Mouse (Mus musculus) liver, embryonic 14.5 days (tissue): ENCODE measurements around the gene Tsc22d1. TPM values are rescaled to one million over a fixed set of nuclear protein-coding genes. Genes with fewer than 3 reads are reported as not detected.

Source experiments
- ATAC-seq: fragments of 200-750 bp; cut with Nextera tagmentation; 2 replicates; pipeline ENCODE4 v1.8.0; 2017; ENCODE audit warnings: moderate number of reproducible peaks, mild to moderate bottlenecking, moderate library complexity; ENCODE audit not compliant: insufficient read depth
- DNase-seq, 3 experiments: peaks; one replicate each; pipeline ENCODE4 v3.0.0-alpha.2; 2012 to 2013; ENCODE audit warnings: low read depth in 3 of 3, low spot score in 3 of 3
- H3K27ac ChIP-seq: fragments of 300-500 bp; sonication (generic); 2 replicates; pipeline ENCODE4 v1.5.1; 2014; ENCODE audit warnings: moderate library complexity, mild to moderate bottlenecking, control low read depth, inconsistent platforms
- H3K27me3 ChIP-seq: fragments of 300-500 bp; sonication (generic); 2 replicates; pipeline ENCODE4 v1.6.1; 2014; ENCODE audit warnings: mild to moderate bottlenecking, low read length, moderate library complexity; ENCODE audit not compliant: control insufficient read depth, insufficient read depth
- H3K36me3 ChIP-seq: fragments of 300-500 bp; sonication (generic); replicated peaks from 2 replicates; pipeline ENCODE4 v1.6.1; 2014; ENCODE audit warnings: low read depth; ENCODE audit not compliant: control insufficient read depth, insufficient read depth
- H3K4me1 ChIP-seq, 2 experiments: fragments of 200-500 bp in 1 of 2; fragments of 300-500 bp in 1 of 2; sonication (generic) in 1 of 2; replicated peaks; 2 replicates each; pipeline ENCODE4 v1.6.1; 2012 to 2014; ENCODE audit warnings: antibody characterized with exemption in 1 of 2, inconsistent platforms in 1 of 2, low read length in 1 of 2; ENCODE audit not compliant: control insufficient read depth in 2 of 2, insufficient read depth in 2 of 2
- H3K4me2 ChIP-seq: fragments of 300-500 bp; sonication (generic); 2 replicates; pipeline ENCODE4 v1.6.1; 2014; ENCODE audit warnings: low read depth, mild to moderate bottlenecking, control low read depth, moderate library complexity
- H3K4me3 ChIP-seq, 2 experiments: fragments of 200-500 bp in 1 of 2; fragments of 300-500 bp in 1 of 2; sonication (generic) in 1 of 2; 2 replicates each; pipeline ENCODE4 v1.5.1; 2012 to 2014; ENCODE audit warnings: low read depth in 2 of 2, low read length in 2 of 2, mild to moderate bottlenecking in 2 of 2, control low read depth in 1 of 2, inconsistent platforms in 1 of 2, moderate library complexity in 1 of 2; ENCODE audit not compliant: insufficient read depth in 1 of 2
- H3K9ac ChIP-seq: fragments of 300-500 bp; sonication (generic); replicated peaks from 2 replicates; pipeline ENCODE4 v1.6.1; 2014; ENCODE audit warnings: mild to moderate bottlenecking, control low read depth, moderate library complexity
- H3K9me3 ChIP-seq: fragments of 300-500 bp; sonication (generic); 2 replicates; pipeline ENCODE4 v1.6.1; 2016; ENCODE audit warnings: low read length, mixed read lengths; ENCODE audit not compliant: control insufficient read depth
- CTCF ChIP-seq: IDR thresholded peaks from 2 replicates; pipeline ENCODE4 v1.5.1; 2016; ENCODE audit warnings: antibody characterized with exemption, low read depth, control low read depth
- EP300 ChIP-seq: IDR thresholded peaks from 2 replicates; pipeline ENCODE4 v1.6.1; 2016; ENCODE audit warnings: antibody characterized with exemption, low read depth
- WGBS: fragments of 180-500 bp; shearing (Covaris S2); extraction: QIAGEN DNeasy Blood & Tissue Kit; methylation state at CpG from one replicate; pipeline ENCODE4 v1.1.7; 2014; ENCODE audit not compliant: insufficient replicate concordance; 5-methylcytosine and 5-hydroxymethylcytosine counted together
- polyA plus RNA-seq, 2 experiments: library from polyadenylated mRNA; depleted of rRNA in 1 of 2; stranded (reverse) in 1 of 2; unstranded in 1 of 2; fragments of >200 nt; fragmentation: Nextera tagmentation in 1 of 2; extraction: Ambion mirVana in 1 of 2; gene quantifications; 2 replicates each; pipeline versions ENCODE4 v1.2.1 to v1.2.3; 2012 to 2014

Tsc22d1 gene
- polyA plus RNA-seq, 2 experiments: 61.3 to 115 TPM

GRCm38 (mm10) chr14:76515620-76516019, 100.9 kb downstream of the Tsc22d1 start:
- no peak overlapping the region for H3K4me2 ChIP-seq

GRCm38 (mm10) chr14:76518217-76518616, 103.5 kb downstream of the Tsc22d1 start:
- DNase-seq (no peak), ATAC-seq (no peak)
- Histone ChIP-seq H3K27ac (no peak overlapping the region), H3K4me2 (no peak overlapping the region), H3K9ac (no peak overlapping the region), H3K27me3 (no peaks in the 10 kb centered on the region), H3K4me3 (no peak overlapping the region), H3K4me1 (peaks cover 30 to 53% of the 10 kb centered on the region in 2 experiments), H3K36me3 (no peaks in the 10 kb centered on the region), H3K9me3 (no peaks in the 10 kb centered on the region)
- TF ChIP-seq EP300 (no peak), CTCF (no peak)
- WGBS: 62% methylated on average over 5 of the region's 5 CpGs

More at GRCm38 (mm10) chr14:76515620-76516019, 100.9 kb downstream of the Tsc22d1 start:
- Histone ChIP-seq H3K4me1 (peaks cover 21 to 41% of the 10 kb centered on the region in 2 experiments), H3K27ac (no peak overlapping the region), H3K4me3 (no peak overlapping the region), H3K36me3 (no peaks in the 10 kb centered on the region), H3K9me3 (no peaks in the 10 kb centered on the region), H3K9ac (no peak overlapping the region), H3K27me3 (no peaks in the 10 kb centered on the region)
- DNase-seq (no peak), ATAC-seq (no peak)
- WGBS: 71% methylated on average over 7 of the region's 7 CpGs
- TF ChIP-seq CTCF (no peak), EP300 (no peak)

DNA sequence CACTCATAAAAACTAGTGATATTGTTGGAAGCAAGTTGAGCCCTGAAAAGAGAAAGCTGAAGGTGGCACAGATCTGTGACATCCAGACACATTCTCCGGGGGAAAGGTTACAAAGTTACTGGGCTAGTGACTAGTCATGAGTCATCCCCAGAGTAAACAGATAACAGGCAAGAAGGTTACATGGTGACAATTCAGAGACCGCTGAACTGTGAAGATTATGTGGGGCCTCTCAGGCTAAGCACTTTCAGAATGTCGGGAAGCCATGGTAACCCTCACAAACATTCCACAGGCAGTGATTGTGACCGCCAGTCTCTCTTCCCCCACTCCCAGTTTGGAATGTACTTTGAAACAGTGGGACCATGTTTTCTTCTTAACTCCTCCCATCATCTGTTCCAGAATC, 105.8 kb downstream of the Tsc22d1 start:
- Histone ChIP-seq H3K4me2 (peak overlapping the region; percentile 52), H3K4me1 (peaks cover 29 to 52% of the 10 kb centered on the region in 2 experiments), H3K4me3 (no peak overlapping the region), H3K27me3 (no peaks in the 10 kb centered on the region), H3K27ac (peak overlapping the region; percentile 94), H3K9ac (peak overlapping the region; percentile 52), H3K36me3 (no peaks in the 10 kb centered on the region), H3K9me3 (no peaks in the 10 kb centered on the region)
- TF ChIP-seq CTCF (no peak), EP300 (peak; percentile 76)
- WGBS: 11% methylated on average over 4 of the region's 4 CpGs
- peak; percentile 80 to 82 (median 80) for DNase-seq
- peak; percentile 93 for ATAC-seq

GRCm38 (mm10) chr14:76521308-76521707, 106.5 kb downstream of the Tsc22d1 start:
- DNase-seq: no peak
- no peak for ATAC-seq
- H3K4me2 ChIP-seq: no peak overlapping the region
- H3K9ac ChIP-seq: no peak overlapping the region
- peaks cover 24 to 45% of the 10 kb centered on the region in 2 experiments for H3K4me1 ChIP-seq
- peak overlapping the region; percentile 94 for H3K27ac ChIP-seq
- no peak for TF ChIP-seq CTCF
- no peak for TF ChIP-seq EP300
- no peak overlapping the region for H3K4me3 ChIP-seq
- no peaks in the 10 kb centered on the region for H3K27me3 ChIP-seq
- no peaks in the 10 kb centered on the region for H3K36me3 ChIP-seq
- 81% methylated on average over 3 of the region's 3 CpGs for WGBS
- no peaks in the 10 kb centered on the region for H3K9me3 ChIP-seq

- H3K27me3 ChIP-seq: no peaks in the 10 kb centered on the region
- no peaks in the 10 kb centered on the region for H3K9me3 ChIP-seq
- H3K4me3 ChIP-seq: no peak overlapping the region
- TF ChIP-seq CTCF: no peak
- TF ChIP-seq EP300: no peak
- no peak overlapping the region for H3K4me2 ChIP-seq
- WGBS: 69% methylated on average over 1 of the region's 1 CpGs
- H3K9ac ChIP-seq: no peak overlapping the region
- peaks cover 21 to 37% of the 10 kb centered on the region in 2 experiments for H3K4me1 ChIP-seq
- DNase-seq (no peak), ATAC-seq (no peak)
- H3K27ac ChIP-seq: no peak overlapping the region
- H3K36me3 ChIP-seq: no peaks in the 10 kb centered on the region
These were observed 108.6 kb downstream of the Tsc22d1 start for GRCm38 (mm10) chr14:76523344-76523743.
